In genomic region chr2:150741405-150741804, GRCm38 (mm10) we compare ENCODE assay signal across 11 mouse cellular contexts. TPM values are rescaled to one million over a fixed set of nuclear protein-coding genes. Genes with fewer than 3 reads are reported as not detected.
DNase-seq lines count a peak whose midpoint lies in the region; ATAC-seq lines count a peak whose summit lies in the region.
"Had no signal": no experiment of that assay in that cellular context is flagged by ENCODE, and none has a peak within 500 bp of the region (broad histone marks: within the 10 kb centered on the region; RNA-seq: fewer than 3 reads in every experiment).

No protein-coding gene starts in this region.

- WGBS in forebrain, embryonic 11.5 days: 70% methylated on average over 4 of the region's 4 CpGs
- WGBS in forebrain, embryonic 15.5 days: 61% methylated on average over 4 of the region's 4 CpGs
- 61% methylated on average over 4 of the region's 4 CpGs for WGBS in hindbrain, embryonic 15.5 days

- no peak overlapping the region for H3K27ac ChIP-seq in forebrain, embryonic 11.5 days (ENCODE audit: low read depth, low read length)
- no peak overlapping the region for H3K27ac ChIP-seq in forebrain, embryonic 15.5 days (replicated peaks)
- no peak overlapping the region for H3K27ac ChIP-seq in hindbrain, embryonic 15.5 days (replicated peaks)
- H3K27ac ChIP-seq: limb, embryonic 15.5 days; neural tube, embryonic 12.5 days had no signal

- no peak for DNase-seq in forebrain, embryonic 11.5 days (ENCODE audit: low spot score)
- peak; percentile 29 for DNase-seq in thymus, postnatal 0 days (ENCODE audit: low spot score)
- DNase-seq in thymus, postnatal 36 days: no peak
- peak; percentile 40 for DNase-seq in splenic B cell, adult 2 months (ENCODE audit: low read depth, low spot score)
- no peak for DNase-seq in adrenal gland, postnatal 10 days
- DNase-seq in c-Kit-positive CD71-positive TER-119-positive erythroid progenitor cells, embryonic 14.5 days (ENCODE audit: low spot score): no peak

- H3K27me3 ChIP-seq in forebrain, embryonic 11.5 days (ENCODE audit: control insufficient read depth, insufficient read depth, low read length): no peaks in the 10 kb centered on the region
- no peaks in the 10 kb centered on the region for H3K27me3 ChIP-seq in forebrain, embryonic 15.5 days
- H3K27me3 ChIP-seq in hindbrain, embryonic 15.5 days: peaks cover 42% of the 10 kb centered on the region
- no peaks in the 10 kb centered on the region for H3K27me3 ChIP-seq in splenic B cell, adult 2 months (ENCODE audit: control insufficient read depth, insufficient read depth, low read length, poor library complexity, severe bottlenecking)
- H3K27me3 ChIP-seq: limb, embryonic 15.5 days had no signal

- no peak overlapping the region for H3K4me2 ChIP-seq in forebrain, embryonic 11.5 days (ENCODE audit: low read depth, low read length, severe bottlenecking)
- no peak overlapping the region for H3K4me2 ChIP-seq in forebrain, embryonic 15.5 days (replicated peaks)
- H3K4me2 ChIP-seq in hindbrain, embryonic 15.5 days: no peak overlapping the region
- H3K4me2 ChIP-seq: limb, embryonic 15.5 days; neural tube, embryonic 12.5 days had no signal

- H3K4me3 ChIP-seq in forebrain, embryonic 11.5 days (ENCODE audit: low read depth, low read length): no peak overlapping the region
- no peak overlapping the region for H3K4me3 ChIP-seq in forebrain, embryonic 15.5 days
- no peak overlapping the region for H3K4me3 ChIP-seq in hindbrain, embryonic 15.5 days
- H3K4me3 ChIP-seq: limb, embryonic 15.5 days; neural tube, embryonic 12.5 days had no signal

- no peaks in the 10 kb centered on the region for H3K36me3 ChIP-seq in forebrain, embryonic 11.5 days (ENCODE audit: control insufficient read depth, insufficient read depth, low read length)
- no peaks in the 10 kb centered on the region for H3K36me3 ChIP-seq in forebrain, embryonic 15.5 days
- no peaks in the 10 kb centered on the region for H3K36me3 ChIP-seq in hindbrain, embryonic 15.5 days
- no peaks in the 10 kb centered on the region for H3K36me3 ChIP-seq in splenic B cell, adult 2 months (ENCODE audit: control insufficient read depth, insufficient read depth, low read length, poor library complexity, severe bottlenecking)
- H3K36me3 ChIP-seq: limb, embryonic 15.5 days; neural tube, embryonic 12.5 days had no signal

- 0 out of 2 replicates have a peak, but pooled peaks have one; percentile 39 for ATAC-seq in forebrain, embryonic 11.5 days (replicated peaks; ENCODE audit: low FRiP score)
- no peak for ATAC-seq in forebrain, embryonic 15.5 days (replicated peaks)
- ATAC-seq in hindbrain, embryonic 15.5 days (ENCODE audit: low FRiP score, low read depth): 0 out of 2 replicates have a peak, but pooled peaks have one; percentile 70

- no peak overlapping the region for H3K9ac ChIP-seq in forebrain, embryonic 11.5 days (ENCODE audit: low read length)
- H3K9ac ChIP-seq in forebrain, embryonic 15.5 days (replicated peaks): no peak overlapping the region
- H3K9ac ChIP-seq in hindbrain, embryonic 15.5 days: no peak overlapping the region
- H3K9ac ChIP-seq: limb, embryonic 15.5 days; neural tube, embryonic 12.5 days had no signal

- no peaks in the 10 kb centered on the region for H3K4me1 ChIP-seq in forebrain, embryonic 11.5 days (replicated peaks; ENCODE audit: control insufficient read depth, insufficient read depth, low read length)
- H3K4me1 ChIP-seq in forebrain, embryonic 15.5 days: no peaks in the 10 kb centered on the region
- H3K4me1 ChIP-seq in hindbrain, embryonic 15.5 days (replicated peaks): no peaks in the 10 kb centered on the region
- H3K4me1 ChIP-seq: limb, embryonic 15.5 days; neural tube, embryonic 12.5 days had no signal

- H3K9me3 ChIP-seq in forebrain, embryonic 11.5 days (ENCODE audit: control insufficient read depth, low read length): no peaks in the 10 kb centered on the region
- no peaks in the 10 kb centered on the region for H3K9me3 ChIP-seq in forebrain, embryonic 15.5 days
- no peaks in the 10 kb centered on the region for H3K9me3 ChIP-seq in hindbrain, embryonic 15.5 days
- H3K9me3 ChIP-seq: limb, embryonic 15.5 days; neural tube, embryonic 12.5 days had no signal

RNA-seq across cellular contexts. Expression of gene Entpd6, which starts 7.4 kb away (rescaled TPM):
- polyA plus RNA-seq in forebrain, embryonic 11.5 days (2014; fragmentation: Nextera tagmentation; extraction: Ambion mirVana): 27.0 and 28.8 TPM in 2 replicates
- polyA plus RNA-seq in forebrain, embryonic 15.5 days (2015; fragmentation: Nextera tagmentation; extraction: Ambion mirVana): 46.3 and 49.7 TPM in 2 replicates
- 18.5 and 20.4 TPM in 2 replicates for polyA plus RNA-seq in thymus, postnatal 0 days (2015; fragmentation: Nextera tagmentation; extraction: Ambion mirVana)
- polyA plus RNA-seq in hindbrain, embryonic 15.5 days (2015; fragmentation: Nextera tagmentation; extraction: Ambion mirVana): 71.6 and 76.3 TPM in 2 replicates
- 10 to 100 TPM; 14.0 to 14.2 TPM for total RNA-seq in adrenal gland, postnatal 10 days (2021)

RNA-seq across cellular contexts. Expression of gene Pygb, which starts 45.1 kb away (rescaled TPM):
- polyA plus RNA-seq in forebrain, embryonic 11.5 days (2014; fragmentation: Nextera tagmentation; extraction: Ambion mirVana): 55.6 and 59.4 TPM in 2 replicates
- 93.0 and 99.8 TPM in 2 replicates for polyA plus RNA-seq in forebrain, embryonic 15.5 days (2015; fragmentation: Nextera tagmentation; extraction: Ambion mirVana)
- 46.8 and 48.8 TPM in 2 replicates for polyA plus RNA-seq in thymus, postnatal 0 days (2015; fragmentation: Nextera tagmentation; extraction: Ambion mirVana)
- polyA plus RNA-seq in hindbrain, embryonic 15.5 days (2015; fragmentation: Nextera tagmentation; extraction: Ambion mirVana): 135 and 149 TPM in 2 replicates
- total RNA-seq in adrenal gland, postnatal 10 days (2021): 10 to 100 TPM; 46.8 to 51.4 TPM

RNA-seq across cellular contexts. Expression of gene Vsx1, which starts 52.2 kb away (rescaled TPM):
- polyA plus RNA-seq in forebrain, embryonic 11.5 days (2014; fragmentation: Nextera tagmentation; extraction: Ambion mirVana): 0.08 TPM in 1 of 2 replicates, not detected in the other
- polyA plus RNA-seq in forebrain, embryonic 15.5 days (2015; fragmentation: Nextera tagmentation; extraction: Ambion mirVana): not detected in 2 replicates
- not detected in 2 replicates for polyA plus RNA-seq in thymus, postnatal 0 days (2015; fragmentation: Nextera tagmentation; extraction: Ambion mirVana)
- polyA plus RNA-seq in hindbrain, embryonic 15.5 days (2015; fragmentation: Nextera tagmentation; extraction: Ambion mirVana): 0.09 and 0.13 TPM in 2 replicates
- not detected for total RNA-seq in adrenal gland, postnatal 10 days (2021)
- polyA plus RNA-seq: heart, embryonic 16.5 days; limb, embryonic 15.5 days had no signal

Comparison
In these comparisons a context has a peak if more than half of its experiments do, and no peak if none do; other contexts are left out.
1. DNase-seq: peak in thymus, postnatal 0 days (single experiment) and splenic B cell, adult 2 months (single experiment); none in forebrain, embryonic 11.5 days (single experiment), thymus, postnatal 36 days (0 of 2), adrenal gland, postnatal 10 days (single experiment) and c-Kit-positive CD71-positive TER-119-positive erythroid progenitor cells, embryonic 14.5 days (single experiment).